Mouse (Mus musculus) kidney, adult 9 months (tissue): ENCODE data around the gene Hist2h4.
"Not testable (repeated sequence)": the region's sequence is repeated elsewhere in the genome, so short reads cannot be mapped to it uniquely, and the experiment has no call there.

ENCODE experiments used
- DNase-seq: peaks from one replicate; pipeline ENCODE4 v3.0.0; 2022

Gene Hist2h4

DNA sequence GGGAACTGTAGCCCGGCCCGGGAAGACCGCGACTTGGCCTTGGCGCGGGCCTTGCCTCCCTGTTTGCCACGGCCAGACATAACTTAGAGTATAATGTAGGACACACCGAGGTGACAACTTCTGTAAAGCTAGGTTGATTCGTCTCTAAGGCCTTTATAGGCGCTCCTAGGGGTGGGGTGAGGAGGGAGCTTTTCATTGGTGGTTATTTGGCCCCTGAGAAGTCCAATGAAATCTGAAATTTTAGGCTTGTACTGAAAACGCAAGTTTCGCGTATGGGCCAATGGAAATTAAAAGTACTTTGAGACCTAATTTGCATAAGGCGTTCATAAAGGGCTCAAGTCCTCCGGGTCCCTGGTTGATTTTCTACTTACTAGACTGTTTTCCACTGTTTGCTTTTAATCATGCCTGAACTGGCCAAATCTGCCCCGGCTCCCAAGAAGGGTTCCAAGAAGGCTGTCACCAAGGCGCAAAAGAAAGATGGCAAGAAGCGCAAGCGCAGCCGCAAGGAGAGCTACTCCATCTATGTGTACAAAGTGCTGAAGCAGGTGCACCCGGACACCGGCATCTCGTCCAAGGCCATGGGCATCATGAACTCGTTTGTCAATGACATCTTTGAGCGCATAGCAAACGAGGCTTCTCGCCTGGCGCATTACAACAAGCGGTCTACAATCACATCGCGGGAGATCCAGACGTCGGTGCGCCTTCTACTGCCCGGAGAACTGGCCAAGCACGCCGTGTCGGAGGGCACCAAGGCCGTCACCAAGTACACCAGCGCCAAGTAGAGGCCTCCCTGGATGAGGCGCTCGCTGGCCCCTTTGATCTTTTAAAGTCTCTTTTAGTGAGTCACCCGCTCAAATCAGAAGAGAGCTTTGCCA, 42.1 kb downstream of the Hist2h4 start, which contains the start of the genes Hist2h2ac and Hist2h2be:
TSS of gene Hist2h2ac (minus strand) at position 116 of the 875 bp plus-strand sequence.
TSS of gene Hist2h2be (plus strand) at position 355 of the 875 bp plus-strand sequence.
- DNase-seq: peak; percentile 97

DNA sequence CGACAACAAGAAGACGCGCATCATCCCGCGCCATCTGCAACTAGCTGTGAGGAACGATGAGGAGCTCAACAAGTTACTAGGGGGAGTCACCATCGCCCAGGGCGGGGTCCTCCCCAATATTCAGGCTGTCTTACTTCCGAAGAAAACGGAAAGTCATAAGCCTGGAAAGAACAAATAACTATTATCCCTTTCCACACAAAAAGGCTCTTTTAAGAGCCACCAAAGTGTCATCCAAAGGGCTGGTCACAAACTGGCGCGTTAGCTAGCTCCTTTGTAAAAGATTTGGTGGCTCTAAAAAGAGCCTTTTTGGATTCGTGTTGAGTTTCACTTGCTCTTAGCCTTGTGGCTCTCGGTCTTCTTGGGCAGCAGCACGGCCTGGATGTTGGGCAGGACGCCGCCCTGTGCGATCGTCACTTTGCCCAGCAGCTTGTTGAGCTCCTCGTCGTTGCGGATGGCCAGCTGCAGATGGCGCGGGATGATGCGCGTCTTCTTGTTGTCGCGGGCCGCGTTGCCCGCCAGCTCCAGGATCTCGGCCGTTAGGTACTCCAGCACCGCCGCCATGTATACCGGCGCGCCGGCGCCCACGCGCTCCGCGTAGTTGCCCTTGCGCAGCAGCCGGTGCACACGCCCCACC, 42.9 kb downstream of the Hist2h4 start:
- not testable (repeated sequence) for DNase-seq

- peak; percentile 92 for DNase-seq
Measured at GRCm38 (mm10) chr3:96219661-96220130, 43.4 kb downstream of the Hist2h4 start, which contains the start of the genes Bola1 and Hist2h2ab. Bola1 (minus strand) TSS chr3:96219709. Hist2h2ab (plus strand) TSS chr3:96219865.

DNA sequence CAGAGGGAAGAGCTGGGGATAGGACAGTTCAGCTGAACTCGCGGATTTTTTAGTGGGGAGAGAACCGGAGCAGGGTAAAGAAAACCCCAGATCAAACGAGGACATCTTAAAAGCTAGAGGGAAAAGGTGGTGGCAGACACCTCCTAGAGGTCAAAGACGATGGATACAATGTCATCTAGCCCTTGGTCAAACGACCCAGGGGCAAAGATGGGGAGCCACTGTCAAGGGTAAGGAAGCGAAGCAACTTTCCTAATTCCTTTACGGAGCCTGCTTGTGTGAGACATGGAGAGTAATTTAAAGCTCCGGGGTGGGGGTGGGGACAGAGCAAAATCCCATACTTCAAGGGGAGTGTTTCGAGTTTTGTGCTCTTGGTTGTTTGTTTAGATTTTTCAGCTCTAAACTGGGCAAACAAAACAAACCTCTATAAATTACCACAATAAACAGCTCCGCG, 43.9 kb downstream of the Hist2h4 start:
- DNase-seq: peak; percentile 53
